ENCODE assay signal across 9 mouse cellular contexts in genomic region chr9:64393914-64394596, GRCm38 (mm10). TPM values are rescaled to one million over a fixed set of nuclear protein-coding genes. Genes with fewer than 3 reads are reported as not detected.
DNase-seq lines count a peak whose midpoint lies in the region; ATAC-seq and TF ChIP-seq lines count a peak whose summit lies in the region.
"Had no signal": no experiment of that assay in that cellular context is flagged by ENCODE, and none has a peak within 500 bp of the region (broad histone marks: within the 10 kb centered on the region; RNA-seq: fewer than 3 reads in every experiment).

No protein-coding gene starts in this region.

- no peak overlapping the region for H3K4me2 ChIP-seq in forebrain, embryonic 11.5 days (ENCODE audit: low read depth, low read length, severe bottlenecking)
- H3K4me2 ChIP-seq in forebrain, embryonic 13.5 days = no peak overlapping the region
- H3K4me2 ChIP-seq in heart, embryonic 12.5 days = no peak overlapping the region
- H3K4me2 ChIP-seq in stomach, postnatal 0 days (replicated peaks; ENCODE audit: low read depth) = no peak overlapping the region

- TF ChIP-seq EP300 in stomach, postnatal 0 days (optimal IDR thresholded peaks at IDR 0.05) = no peak

- DNase-seq in forebrain, embryonic 11.5 days (ENCODE audit: low spot score) = peak; percentile 88
- DNase-seq in T-cell, adult 2 months (ENCODE audit: low spot score) = peak; percentile 27
- peak; percentile 61 to 78 for DNase-seq in cerebellum, postnatal 4 days (ENCODE audit: low spot score in 2 of 2)
- DNase-seq in layer of hippocampus, postnatal 36 days = peak; percentile 35 to 55
- peak; percentile 77 for DNase-seq in mesoderm, embryonic 11.5 days (ENCODE audit: low read depth, low spot score)
- peak; percentile 77 for DNase-seq in stomach, postnatal 0 days (ENCODE audit: low spot score)

- no peak for ATAC-seq in forebrain, embryonic 11.5 days (replicated peaks; ENCODE audit: low FRiP score)
- ATAC-seq in forebrain, embryonic 13.5 days = no peak
- no peak for ATAC-seq in heart, embryonic 12.5 days (ENCODE audit: insufficient number of reproducible peaks, low FRiP score)
- ATAC-seq in stomach, postnatal 0 days (ENCODE audit: low FRiP score, low TSS enrichment) = no peak

- H3K9me3 ChIP-seq in forebrain, embryonic 11.5 days (ENCODE audit: control insufficient read depth, low read length) = no peaks in the 10 kb centered on the region
- no peaks in the 10 kb centered on the region for H3K9me3 ChIP-seq in forebrain, embryonic 13.5 days (replicated peaks)
- H3K9me3 ChIP-seq in heart, embryonic 12.5 days (replicated peaks) = no peaks in the 10 kb centered on the region
- H3K9me3 ChIP-seq in stomach, postnatal 0 days (ENCODE audit: control insufficient read depth, low read length) = no peaks in the 10 kb centered on the region

- no peaks in the 10 kb centered on the region; the same call in 1 of the 2 replicates for H3K27me3 ChIP-seq in forebrain, embryonic 11.5 days (ENCODE audit: control insufficient read depth, insufficient read depth, low read length)
- H3K27me3 ChIP-seq in forebrain, embryonic 13.5 days = peaks cover 18% of the 10 kb centered on the region
- H3K27me3 ChIP-seq in heart, embryonic 12.5 days (replicated peaks) = peaks cover 34% of the 10 kb centered on the region
- H3K27me3 ChIP-seq in stomach, postnatal 0 days (ENCODE audit: control insufficient read depth, insufficient read depth, low read length) = no peaks in the 10 kb centered on the region

- H3K27ac ChIP-seq in forebrain, embryonic 11.5 days (ENCODE audit: low read depth, low read length) = no peak overlapping the region
- H3K27ac ChIP-seq in forebrain, embryonic 13.5 days = no peak overlapping the region
- no peak overlapping the region for H3K27ac ChIP-seq in heart, embryonic 12.5 days (ENCODE audit: poor library complexity, severe bottlenecking)
- no peak overlapping the region for H3K27ac ChIP-seq in stomach, postnatal 0 days (replicated peaks)
- H3K27ac ChIP-seq: macrophage had no signal

- no peaks in the 10 kb centered on the region for H3K4me1 ChIP-seq in forebrain, embryonic 11.5 days (replicated peaks; ENCODE audit: control insufficient read depth, insufficient read depth, low read length)
- H3K4me1 ChIP-seq in forebrain, embryonic 13.5 days = peaks cover 6% of the 10 kb centered on the region; the same call in 1 of the 2 replicates
- peaks cover 6% of the 10 kb centered on the region for H3K4me1 ChIP-seq in heart, embryonic 12.5 days (replicated peaks)
- H3K4me1 ChIP-seq in stomach, postnatal 0 days (replicated peaks; ENCODE audit: control insufficient read depth, insufficient read depth) = no peaks in the 10 kb centered on the region

- WGBS in forebrain, embryonic 11.5 days = 40% methylated on average over 5 of the region's 5 CpGs
- WGBS in forebrain, embryonic 13.5 days = 38% methylated on average over 5 of the region's 5 CpGs
- WGBS in heart, embryonic 12.5 days = 46% methylated on average over 5 of the region's 5 CpGs
- 40% methylated on average over 5 of the region's 5 CpGs for WGBS in stomach, postnatal 0 days

- no peak overlapping the region for H3K4me3 ChIP-seq in forebrain, embryonic 11.5 days (ENCODE audit: low read depth, low read length)
- no peak overlapping the region for H3K4me3 ChIP-seq in forebrain, embryonic 13.5 days
- H3K4me3 ChIP-seq in heart, embryonic 12.5 days = no peak overlapping the region
- no peak overlapping the region for H3K4me3 ChIP-seq in stomach, postnatal 0 days (ENCODE audit: low read depth, low read length)

- H3K9ac ChIP-seq in forebrain, embryonic 11.5 days (ENCODE audit: low read length) = no peak overlapping the region
- H3K9ac ChIP-seq in forebrain, embryonic 13.5 days = no peak overlapping the region
- H3K9ac ChIP-seq in heart, embryonic 12.5 days = 0 out of 2 replicates have a peak overlapping the region, but pooled peaks have one; percentile 8
- no peak overlapping the region for H3K9ac ChIP-seq in stomach, postnatal 0 days (ENCODE audit: low read length)

- H3K36me3 ChIP-seq in forebrain, embryonic 11.5 days (ENCODE audit: control insufficient read depth, insufficient read depth, low read length) = no peaks in the 10 kb centered on the region
- no peaks in the 10 kb centered on the region for H3K36me3 ChIP-seq in forebrain, embryonic 13.5 days (ENCODE audit: poor library complexity, severe bottlenecking)
- no peaks in the 10 kb centered on the region for H3K36me3 ChIP-seq in heart, embryonic 12.5 days
- no peaks in the 10 kb centered on the region for H3K36me3 ChIP-seq in stomach, postnatal 0 days (ENCODE audit: control insufficient read depth, insufficient read depth, low read length)

- peak; percentile 84 for TF ChIP-seq CTCF in stomach, postnatal 0 days (IDR thresholded peaks at IDR 0.05; ENCODE audit: low read depth)

RNA-seq across cellular contexts. Expression of gene Megf11, which starts 8.6 kb away (rescaled TPM):
- polyA plus RNA-seq in forebrain, embryonic 11.5 days (2014; fragmentation: Nextera tagmentation; extraction: Ambion mirVana) = 3.3 and 3.6 TPM in 2 replicates
- polyA plus RNA-seq in forebrain, embryonic 13.5 days (2015; fragmentation: Nextera tagmentation; extraction: Ambion mirVana) = 5.2 and 6.4 TPM in 2 replicates
- 0.37 and 0.65 TPM in 2 replicates for polyA plus RNA-seq in heart, embryonic 12.5 days (2016; fragmentation: Nextera tagmentation; extraction: Ambion mirVana)
- total RNA-seq in layer of hippocampus, postnatal 36 days (2021) = 10 to 100 TPM; 16.3 to 16.7 TPM
- 0.46 and 0.67 TPM in 2 replicates for polyA plus RNA-seq in stomach, postnatal 0 days (2015; fragmentation: Nextera tagmentation; extraction: Ambion mirVana)
- polyA plus RNA-seq: macrophage had no signal

RNA-seq across cellular contexts. Expression of gene Dis3l, which starts 53.0 kb away (rescaled TPM):
- 22.4 and 23.4 TPM in 2 replicates for polyA plus RNA-seq in forebrain, embryonic 11.5 days (2014; fragmentation: Nextera tagmentation; extraction: Ambion mirVana)
- polyA plus RNA-seq in forebrain, embryonic 13.5 days (2015; fragmentation: Nextera tagmentation; extraction: Ambion mirVana) = 19.4 and 21.7 TPM in 2 replicates
- 21.2 and 24.3 TPM in 2 replicates for polyA plus RNA-seq in heart, embryonic 12.5 days (2016; fragmentation: Nextera tagmentation; extraction: Ambion mirVana)
- total RNA-seq in layer of hippocampus, postnatal 36 days (2021) = 10 to 100 TPM; 28.6 to 30.3 TPM
- 6.9 and 7.2 TPM in 2 replicates for polyA plus RNA-seq in stomach, postnatal 0 days (2015; fragmentation: Nextera tagmentation; extraction: Ambion mirVana)

Comparison
In these comparisons a context has a peak if more than half of its experiments do, and no peak if none do; other contexts are left out.
1. DNase-seq: peak in every context shown above with its lines; median percentile 88 in forebrain, embryonic 11.5 days; 77 in mesoderm, embryonic 11.5 days; 77 in stomach, postnatal 0 days; 70 in cerebellum, postnatal 4 days; 45 in layer of hippocampus, postnatal 36 days; 27 in T-cell, adult 2 months.